Mouse (Mus musculus) liver, postnatal 0 days (tissue): ENCODE results near the gene 1520401A03Rik. TPM values are rescaled to one million over a fixed set of nuclear protein-coding genes. Genes with fewer than 3 reads are reported as not detected.

ENCODE experiments used
- ATAC-seq: fragments of 200-750 bp; cut with Nextera tagmentation; 2 replicates; pipeline ENCODE4 v1.8.0; 2017; ENCODE audit warnings: mild to moderate bottlenecking, moderate library complexity
- DNase-seq: peaks from one replicate; pipeline ENCODE4 v3.0.0-alpha.2; 2016
- H3K27ac ChIP-seq: fragments of 300-500 bp; sonication (generic); 2 replicates; pipeline ENCODE4 v1.5.1; 2014; ENCODE audit warnings: antibody characterized with exemption, moderate library complexity, mild to moderate bottlenecking, low read depth
- H3K27me3 ChIP-seq: fragments of 300-500 bp; sonication (generic); 2 replicates; pipeline ENCODE4 v1.6.1; 2014; ENCODE audit warnings: low read length, control low read depth, mixed read lengths; ENCODE audit not compliant: insufficient read depth
- H3K36me3 ChIP-seq: fragments of 300-500 bp; sonication (generic); replicated peaks from 2 replicates; pipeline ENCODE4 v1.6.1; 2014; ENCODE audit warnings: mild to moderate bottlenecking, control low read depth, low read length, moderate library complexity, mixed read lengths; ENCODE audit not compliant: insufficient read depth
- H3K4me1 ChIP-seq: fragments of 300-500 bp; sonication (generic); 2 replicates; pipeline ENCODE4 v1.6.1; 2014; ENCODE audit warnings: antibody characterized with exemption, mild to moderate bottlenecking, control low read depth; ENCODE audit not compliant: insufficient read depth
- H3K4me2 ChIP-seq: fragments of 300-500 bp; sonication (generic); 2 replicates; pipeline ENCODE4 v1.6.1; 2014; ENCODE audit warnings: low read depth, mild to moderate bottlenecking, low read length, moderate library complexity, mixed read lengths
- H3K4me3 ChIP-seq: fragments of 300-500 bp; sonication (generic); 2 replicates; pipeline ENCODE4 v1.5.1; 2014; ENCODE audit warnings: low read depth, low read length
- H3K9ac ChIP-seq: fragments of 300-500 bp; sonication (generic); replicated peaks from 2 replicates; pipeline ENCODE4 v1.6.1; 2014; ENCODE audit warnings: mild to moderate bottlenecking, moderate library complexity
- H3K9me3 ChIP-seq: fragments of 300-500 bp; sonication (generic); 2 replicates; pipeline ENCODE4 v1.6.1; 2016; ENCODE audit warnings: mild to moderate bottlenecking, control low read depth, low read length, mixed read lengths
- CTCF ChIP-seq: sonication (generic); IDR thresholded peaks from 2 replicates; pipeline ENCODE4 v1.5.1; 2016; ENCODE audit warnings: antibody characterized with exemption, low read depth
- EP300 ChIP-seq: IDR thresholded peaks from 2 replicates; pipeline ENCODE4 v1.6.1; 2016; ENCODE audit warnings: antibody characterized with exemption, low read depth, mild to moderate bottlenecking
- WGBS: fragments of 180-500 bp; shearing (Covaris S2); extraction: QIAGEN DNeasy Blood & Tissue Kit; methylation state at CpG from one replicate; pipeline ENCODE4 v1.1.7; 2014; ENCODE audit not compliant: insufficient replicate concordance; 5-methylcytosine and 5-hydroxymethylcytosine counted together
- polyA plus RNA-seq: library from polyadenylated mRNA; unstranded; fragments of >200 nt; fragmentation: Nextera tagmentation; extraction: Ambion mirVana; gene quantifications from 2 replicates; pipeline ENCODE4 v1.2.1, GENCODE M21; 2015

Gene 1520401A03Rik
- polyA plus RNA-seq, 1 experiment from 2014 or later, result not detected

- Histone ChIP-seq H3K9me3 (no peaks in the 10 kb centered on the region), H3K36me3 (peaks cover 3% of the 10 kb centered on the region; the same call in 1 of the 2 replicates), H3K9ac (peak overlapping the region; percentile 71), H3K27ac (peak overlapping the region; percentile 29), H3K4me2 (peak overlapping the region; percentile 99), H3K4me1 (peaks cover 24% of the 10 kb centered on the region), H3K4me3 (peak overlapping the region; percentile 65), H3K27me3 (peaks cover 70% of the 10 kb centered on the region)
- ATAC-seq, result peak; percentile 90
- WGBS, result under 1% methylated on average over 43 of the region's 46 CpGs
- no peak for TF ChIP-seq CTCF
- TF ChIP-seq EP300, result no peak
- peak; percentile 89 for DNase-seq
These were observed 17.6 kb upstream of the 1520401A03Rik start for GRCm38 (mm10) chr17:23740136-23740584.

GRCm38 (mm10) chr17:23739202-23740135, 16.9 kb upstream of the 1520401A03Rik start:
- ATAC-seq, result peak; percentile 14
- H3K9me3 ChIP-seq, result no peaks in the 10 kb centered on the region
- peaks cover 3% of the 10 kb centered on the region; the same call in 1 of the 2 replicates for H3K36me3 ChIP-seq
- peaks cover 24% of the 10 kb centered on the region for H3K4me1 ChIP-seq
- H3K27ac ChIP-seq, result peak overlapping the region; percentile 29; the same call in 1 of the 2 replicates
- H3K4me2 ChIP-seq, result peak overlapping the region; percentile 99
- peak overlapping the region; percentile 65 for H3K4me3 ChIP-seq
- no peak for DNase-seq
- no peak for TF ChIP-seq EP300
- TF ChIP-seq CTCF, result no peak
- 3% methylated on average over 48 of the region's 48 CpGs for WGBS
- H3K9ac ChIP-seq, result peak overlapping the region; percentile 71
- H3K27me3 ChIP-seq, result peaks cover 63% of the 10 kb centered on the region

- Histone ChIP-seq H3K9me3 (no peaks in the 10 kb centered on the region), H3K27me3 (peaks cover 56% of the 10 kb centered on the region), H3K4me1 (peaks cover 24% of the 10 kb centered on the region), H3K36me3 (peaks cover 3% of the 10 kb centered on the region; the same call in 1 of the 2 replicates), H3K4me2 (peak overlapping the region; percentile 99), H3K9ac (no peak overlapping the region), H3K27ac (no peak overlapping the region), H3K4me3 (no peak overlapping the region)
- DNase-seq (no peak), ATAC-seq (no peak)
- TF ChIP-seq EP300 (no peak), CTCF (no peak)
- 68% methylated on average over 2 of the region's 2 CpGs for WGBS
These were observed 16.2 kb upstream of the 1520401A03Rik start for GRCm38 (mm10) chr17:23738836-23739201.

- Histone ChIP-seq H3K27ac (no peak overlapping the region), H3K9ac (no peak overlapping the region), H3K4me2 (no peak overlapping the region), H3K9me3 (no peaks in the 10 kb centered on the region), H3K27me3 (peaks cover 46% of the 10 kb centered on the region), H3K4me3 (no peak overlapping the region), H3K4me1 (peaks cover 24% of the 10 kb centered on the region), H3K36me3 (peaks cover 3% of the 10 kb centered on the region)
- no peak for ATAC-seq
- 77% methylated on average over 15 of the region's 15 CpGs for WGBS
- no peak for DNase-seq
- TF ChIP-seq CTCF (peak; percentile 24), EP300 (no peak)
These were observed 15.2 kb upstream of the 1520401A03Rik start for GRCm38 (mm10) chr17:23737493-23738445.

- Histone ChIP-seq H3K4me2 (no peak overlapping the region), H3K27me3 (peaks cover 13% of the 10 kb centered on the region), H3K9ac (no peak overlapping the region), H3K4me3 (no peak overlapping the region), H3K27ac (no peak overlapping the region), H3K9me3 (no peaks in the 10 kb centered on the region), H3K4me1 (peaks cover 3% of the 10 kb centered on the region), H3K36me3 (peaks cover 3% of the 10 kb centered on the region)
- no peak for TF ChIP-seq CTCF
- DNase-seq, result no peak
- no peak for ATAC-seq
- 61% methylated on average over 1 of the region's 1 CpGs for WGBS
These were observed 11.8 kb upstream of the 1520401A03Rik start for GRCm38 (mm10) chr17:23734341-23734740.

- H3K4me3 ChIP-seq, result no peak overlapping the region
- DNase-seq (no peak), ATAC-seq (no peak)
- H3K9me3 ChIP-seq, result no peaks in the 10 kb centered on the region
- H3K27me3 ChIP-seq, result no peaks in the 10 kb centered on the region
- no peak overlapping the region for H3K27ac ChIP-seq
- H3K4me2 ChIP-seq, result no peak overlapping the region
- H3K9ac ChIP-seq, result no peak overlapping the region
- WGBS, result 43% methylated on average over 1 of the region's 1 CpGs
- no peak for TF ChIP-seq CTCF
- TF ChIP-seq EP300, result no peak
- H3K36me3 ChIP-seq, result peaks cover under 1% of the 10 kb centered on the region; the same call in 1 of the 2 replicates
- peaks cover 16% of the 10 kb centered on the region for H3K4me1 ChIP-seq
These were observed 7.9 kb upstream of the 1520401A03Rik start for GRCm38 (mm10) chr17:23730441-23730840.
